Mouse (Mus musculus): Measurements from ENCODE around the gene Gm21719.
"Not testable (repeated sequence)": the region's sequence is repeated elsewhere in the genome, so short reads cannot be mapped to it uniquely, and the experiment has no call there.

Gm21719 gene

GRCm38 (mm10) chrY:6682772-6683171 lies at the start of gene Gm21719:
Gene Gm21719 (minus strand): TSS chrY:6682872.
- not testable (repeated sequence) for DNase-seq (ENCODE audit: low spot score in 2 of 2)
